Mouse (Mus musculus) kidney, adult 2 months (tissue): ENCODE measurements around the gene 4930415O20Rik.

Experiments
- CTCF ChIP-seq: fragments of 200-500 bp; conservative IDR thresholded peaks from 2 replicates; pipeline ENCODE4 v1.5.1; 2011; ENCODE audit warnings: low read depth, mild to moderate bottlenecking, control low read depth, low read length, moderate library complexity, mixed read lengths; ENCODE audit not compliant: insufficient read depth, insufficient read length
- POLR2A ChIP-seq: fragments of 200-500 bp; IDR thresholded peaks from one replicate; pipeline ENCODE4 v1.6.1; 2011; ENCODE audit warnings: low read depth, low read length, control low read depth

- TF ChIP-seq POLR2A: no peak
- no peak for TF ChIP-seq CTCF
These were observed 38.7 kb downstream of the 4930415O20Rik start, which contains the start of gene Adcy6 for GRCm38 (mm10) chr15:98609331-98610130.
